Mouse (Mus musculus) neutrophil, adult 83 days (primary cell): ENCODE results near the gene Mcur1. TPM values are rescaled to one million over a fixed set of nuclear protein-coding genes. Genes with fewer than 3 reads are reported as not detected.

Experiments
- total RNA-seq, 2 experiments: library from RNA; stranded (reverse); gene quantifications; one replicate each; pipeline ENCODE4 v1.2.4; 2023

Gene Mcur1
- 10 to 100 TPM; 14.3 to 14.7 TPM for total RNA-seq

DNA sequence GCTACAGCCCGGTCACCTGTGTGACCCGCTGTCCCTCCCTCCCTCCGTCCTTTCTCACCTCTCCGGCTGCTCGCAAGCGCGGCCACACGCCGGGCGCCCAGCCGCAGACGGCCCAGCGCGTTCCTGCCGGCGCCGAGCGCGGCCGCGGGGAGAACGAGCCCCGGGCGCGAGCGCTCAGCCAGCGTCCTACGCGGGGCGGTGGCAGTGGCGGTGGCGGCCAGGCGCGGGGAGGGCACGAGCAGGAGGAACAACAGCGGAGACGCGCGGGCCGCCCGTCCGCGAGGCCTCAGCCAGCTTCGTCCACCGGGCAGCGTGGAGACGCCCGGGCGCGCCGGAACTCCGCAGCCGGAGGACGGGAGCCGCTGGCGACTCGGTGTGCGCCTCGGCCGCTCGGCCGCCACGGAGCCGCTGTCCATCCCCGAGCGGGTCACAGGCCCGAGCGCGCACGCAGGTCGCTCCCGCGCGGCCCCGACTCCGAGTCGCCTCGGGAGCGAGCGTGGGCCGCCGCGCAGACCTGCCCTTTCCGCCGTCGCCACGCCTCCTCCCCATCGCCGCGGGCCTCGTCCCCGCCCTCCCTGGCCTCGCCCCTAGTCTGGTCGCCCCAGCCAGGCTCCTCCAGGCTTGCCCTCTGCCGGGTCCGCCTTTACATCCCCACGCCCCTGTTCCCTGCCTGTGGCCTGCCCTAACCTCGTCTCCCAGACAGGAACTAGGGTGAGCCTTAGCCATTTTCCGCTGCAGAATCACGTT lies at the start of gene Mcur1:
Gene Mcur1, minus strand, starts transcription at position 481 of the 747 bp plus-strand sequence.

Other genes with a start within 250 kb of the Mcur1 start
- 1 to 10 TPM; 4.1 to 5.2 TPM for gene Sirt5, start 194.7 kb downstream of the Mcur1 start, total RNA-seq
- gene Nol7, start 161.8 kb downstream of the Mcur1 start, total RNA-seq = 10 to 100 TPM; 68.0 to 75.6 TPM
- gene Ranbp9, start 78.9 kb downstream of the Mcur1 start, total RNA-seq = 100 to 1,000 TPM in 1 of 2 experiments, 10 to 100 TPM in 1; 91.3 to 105 TPM
- not detected for gene Rnf182, start 55.5 kb upstream of the Mcur1 start, total RNA-seq
- 1 to 10 TPM; 4.3 to 4.5 TPM for gene Cd83, start 224.6 kb upstream of the Mcur1 start, total RNA-seq